ENCODE assay signal across 9 mouse cellular contexts in the genomic region with DNA sequence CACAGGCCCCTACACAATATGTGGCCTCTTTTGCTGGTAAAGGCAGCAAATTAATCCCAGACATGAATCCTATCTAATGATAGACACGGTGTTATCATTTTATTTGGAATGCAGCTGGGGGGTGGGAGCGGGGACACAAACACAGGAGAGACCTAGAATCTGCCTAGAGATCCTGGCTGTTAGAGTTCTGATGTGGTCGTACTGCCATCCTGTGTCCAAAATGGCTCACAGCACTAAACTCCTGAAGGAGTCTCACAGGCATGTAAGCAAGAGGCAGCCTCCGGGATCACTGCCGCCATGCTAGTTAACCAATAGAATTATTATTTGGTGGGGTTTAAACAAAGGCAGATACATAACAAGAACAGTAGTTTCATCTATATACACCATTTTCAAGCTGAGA. TPM values are rescaled to one million over a fixed set of nuclear protein-coding genes. Genes with fewer than 3 reads are reported as not detected.
DNase-seq lines count a peak whose midpoint lies in the region; ATAC-seq and TF ChIP-seq lines count a peak whose summit lies in the region.
"Had no signal": no experiment of that assay in that cellular context is flagged by ENCODE, and none has a peak within 500 bp of the region (broad histone marks: within the 10 kb centered on the region; RNA-seq: fewer than 3 reads in every experiment).

No protein-coding gene starts in this region.

- intact Hi-C loops in heart, adult 2 months (cut with DNase I), result loop anchor here (10.0 kb wide), 1 partner anchor 270 kb away; no protein-coding TSS in a partner anchor
- intact Hi-C loops in left cerebral cortex, postnatal 36 days (cut with DNase I), result loop anchor here (5.0 to 10.0 kb wide), 6 partner anchors 82 to 890 kb away; partner anchors contain the start of gene Tnr

- no peak overlapping the region for H3K4me3 ChIP-seq in heart, adult 2 months
- H3K4me3 ChIP-seq in heart, embryonic 10.5 days, result no peak overlapping the region
- H3K4me3 ChIP-seq in forebrain, embryonic 10.5 days, result no peak overlapping the region
- no peak overlapping the region for H3K4me3 ChIP-seq in midbrain, postnatal 0 days (ENCODE audit: low read depth, low read length)
- H3K4me3 ChIP-seq: lung, embryonic 15.5 days had no signal

- no peak overlapping the region for H3K27ac ChIP-seq in heart, adult 2 months
- H3K27ac ChIP-seq in heart, embryonic 10.5 days, result no peak overlapping the region
- no peak overlapping the region for H3K27ac ChIP-seq in forebrain, embryonic 10.5 days
- no peak overlapping the region for H3K27ac ChIP-seq in midbrain, postnatal 0 days (ENCODE audit: low read depth, low read length)
- H3K27ac ChIP-seq: lung, embryonic 15.5 days had no signal

- H3K9ac ChIP-seq in heart, adult 2 months (ENCODE audit: low read depth, low read length), result no peak overlapping the region
- no peak overlapping the region for H3K9ac ChIP-seq in midbrain, postnatal 0 days (replicated peaks; ENCODE audit: low read length, poor library complexity, severe bottlenecking)
- H3K9ac ChIP-seq: lung, embryonic 15.5 days had no signal

- H3K9me3 ChIP-seq in heart, embryonic 10.5 days, result no peaks in the 10 kb centered on the region
- no peaks in the 10 kb centered on the region for H3K9me3 ChIP-seq in forebrain, embryonic 10.5 days
- H3K9me3 ChIP-seq in midbrain, postnatal 0 days (ENCODE audit: low read length), result no peaks in the 10 kb centered on the region
- H3K9me3 ChIP-seq: lung, embryonic 15.5 days had no signal

- peak overlapping the region; percentile 30; the same call in 1 of the 2 replicates for H3K4me2 ChIP-seq in midbrain, postnatal 0 days (ENCODE audit: low read depth, low read length, poor library complexity, severe bottlenecking)
- H3K4me2 ChIP-seq: lung, embryonic 15.5 days had no signal

- 11% methylated on average over 5 of the region's 5 CpGs for WGBS in heart, adult 2 months
- 20% methylated on average over 5 of the region's 5 CpGs for WGBS in heart, embryonic 10.5 days
- 23% methylated on average over 5 of the region's 5 CpGs for WGBS in forebrain, embryonic 10.5 days
- 6% methylated on average over 5 of the region's 5 CpGs for WGBS in midbrain, postnatal 0 days

- peak; percentile 87 for ATAC-seq in midbrain, postnatal 0 days (ENCODE audit: low FRiP score)

- no peaks in the 10 kb centered on the region for H3K4me1 ChIP-seq in heart, adult 2 months (ENCODE audit: control insufficient read depth, insufficient read depth, low read length)
- H3K4me1 ChIP-seq in heart, embryonic 10.5 days, result no peaks in the 10 kb centered on the region
- H3K4me1 ChIP-seq in forebrain, embryonic 10.5 days, result no peaks in the 10 kb centered on the region; the same call in 1 of the 2 replicates
- H3K4me1 ChIP-seq in midbrain, postnatal 0 days (ENCODE audit: insufficient read depth, low read length), result no peaks in the 10 kb centered on the region
- H3K4me1 ChIP-seq: lung, embryonic 15.5 days had no signal

- H3K36me3 ChIP-seq in heart, adult 2 months (ENCODE audit: control insufficient read depth, insufficient read depth, low read length), result no peaks in the 10 kb centered on the region
- H3K36me3 ChIP-seq in heart, embryonic 10.5 days, result no peaks in the 10 kb centered on the region
- H3K36me3 ChIP-seq in forebrain, embryonic 10.5 days (replicated peaks), result no peaks in the 10 kb centered on the region
- no peaks in the 10 kb centered on the region for H3K36me3 ChIP-seq in midbrain, postnatal 0 days (ENCODE audit: insufficient read depth, low read length)
- H3K36me3 ChIP-seq: lung, embryonic 15.5 days had no signal

- no peaks in the 10 kb centered on the region for H3K79me2 ChIP-seq in heart, adult 2 months (replicated peaks; ENCODE audit: control insufficient read depth, insufficient read depth, low read length)

- TF ChIP-seq POLR2A in heart, adult 2 months (IDR thresholded peaks at IDR 0.05; ENCODE audit: insufficient read depth, low read depth, low read length), result no peak

- peak in 1 of 2 experiments; percentile 21 for DNase-seq in heart, adult 2 months
- no peak for DNase-seq in heart, embryonic 10.5 days (ENCODE audit: low spot score)
- DNase-seq in adipocyte (ENCODE audit: low spot score), result peak; percentile 73
- peak; percentile 44 for DNase-seq in forebrain, embryonic 10.5 days (ENCODE audit: extremely low spot score, low spot score)
- DNase-seq in induced T-regulatory cell, adult 2 months (ENCODE audit: low read depth), result peak; percentile 46
- peak; percentile 45 to 46 for DNase-seq in left cerebral cortex, postnatal 36 days (ENCODE audit: low spot score in 2 of 2)
- peak; percentile 85 for DNase-seq in midbrain, postnatal 0 days (ENCODE audit: low spot score)
- no peak for DNase-seq in gastrocnemius, postnatal 25 days

- no peak for TF ChIP-seq EP300 in heart, adult 2 months (IDR thresholded peaks at IDR 0.05; ENCODE audit: insufficient read depth, low read depth, low read length)

- H3K27me3 ChIP-seq in heart, adult 2 months (ENCODE audit: control insufficient read depth, insufficient read depth, low read length), result no peaks in the 10 kb centered on the region
- H3K27me3 ChIP-seq in heart, embryonic 10.5 days (ENCODE audit: insufficient read depth, poor library complexity, severe bottlenecking), result no peaks in the 10 kb centered on the region
- no peaks in the 10 kb centered on the region for H3K27me3 ChIP-seq in forebrain, embryonic 10.5 days (ENCODE audit: poor library complexity, severe bottlenecking)
- no peaks in the 10 kb centered on the region for H3K27me3 ChIP-seq in midbrain, postnatal 0 days (ENCODE audit: insufficient read depth, low read length)
- H3K27me3 ChIP-seq: lung, embryonic 15.5 days had no signal

- peak; percentile 59 for TF ChIP-seq CTCF in heart, adult 2 months (IDR thresholded peaks at IDR 0.05)
- peak; percentile 93 for TF ChIP-seq CTCF in midbrain, postnatal 0 days (IDR thresholded peaks at IDR 0.05)

RNA-seq across cellular contexts. Expression of gene Mrps14, which starts 10.5 kb away (rescaled TPM):
- 100 to 1,000 TPM in 1 of 2 experiments, 10 to 100 TPM in 1; 94.6 to 102 TPM for total RNA-seq in heart, adult 2 months (2021)
- polyA plus RNA-seq in heart, adult 2 months (2012; rRNA removed), result 46.2 and 60.7 TPM in 2 replicates
- 195 and 204 TPM in 2 replicates for polyA plus RNA-seq in heart, embryonic 10.5 days (2016; fragmentation: Nextera tagmentation; extraction: Ambion mirVana)
- polyA plus RNA-seq in forebrain, embryonic 10.5 days (2016; fragmentation: Nextera tagmentation; extraction: Ambion mirVana), result 240 and 251 TPM in 2 replicates
- total RNA-seq in left cerebral cortex, postnatal 36 days (2021), result 10 to 100 TPM; 63.1 to 71.3 TPM
- total RNA-seq in midbrain, postnatal 0 days (2014; rRNA removed), result 10.6 and 17.7 TPM in 2 replicates
- 110 and 111 TPM in 2 replicates for polyA plus RNA-seq in midbrain, postnatal 0 days (2015; fragmentation: Nextera tagmentation; extraction: Ambion mirVana)
- total RNA-seq in gastrocnemius, postnatal 25 days (2021), result 10 to 100 TPM; 74.2 to 76.1 TPM

RNA-seq across cellular contexts. Expression of gene Cacybp, which starts 28.2 kb away (rescaled TPM):
- 10 to 100 TPM; 70.5 to 74.2 TPM for total RNA-seq in heart, adult 2 months (2021)
- 6.5 and 13.7 TPM in 2 replicates for polyA plus RNA-seq in heart, adult 2 months (2012; rRNA removed)
- 207 and 292 TPM in 2 replicates for polyA plus RNA-seq in heart, embryonic 10.5 days (2016; fragmentation: Nextera tagmentation; extraction: Ambion mirVana)
- polyA plus RNA-seq in forebrain, embryonic 10.5 days (2016; fragmentation: Nextera tagmentation; extraction: Ambion mirVana), result 361 and 381 TPM in 2 replicates
- 10 to 100 TPM; 83.1 to 88.2 TPM for total RNA-seq in left cerebral cortex, postnatal 36 days (2021)
- 126 and 134 TPM in 2 replicates for total RNA-seq in midbrain, postnatal 0 days (2014; rRNA removed)
- polyA plus RNA-seq in midbrain, postnatal 0 days (2015; fragmentation: Nextera tagmentation; extraction: Ambion mirVana), result 320 and 328 TPM in 2 replicates
- 10 to 100 TPM; 47.4 to 49.6 TPM for total RNA-seq in gastrocnemius, postnatal 25 days (2021)

RNA-seq across cellular contexts. Expression of gene Tnn, which starts 31.1 kb away (rescaled TPM):
- total RNA-seq in heart, adult 2 months (2021), result not detected
- 0.06 TPM in 1 of 2 replicates, not detected in the other for polyA plus RNA-seq in heart, adult 2 months (2012; rRNA removed)
- not detected in 2 replicates for polyA plus RNA-seq in heart, embryonic 10.5 days (2016; fragmentation: Nextera tagmentation; extraction: Ambion mirVana)
- not detected in 2 replicates for polyA plus RNA-seq in forebrain, embryonic 10.5 days (2016; fragmentation: Nextera tagmentation; extraction: Ambion mirVana)
- total RNA-seq in left cerebral cortex, postnatal 36 days (2021), result under 1 TPM; 0.22 to 0.23 TPM
- total RNA-seq in midbrain, postnatal 0 days (2014; rRNA removed), result 0.11 and 0.14 TPM in 2 replicates
- 0.05 TPM in 1 of 2 replicates, not detected in the other for polyA plus RNA-seq in midbrain, postnatal 0 days (2015; fragmentation: Nextera tagmentation; extraction: Ambion mirVana)
- not detected for total RNA-seq in gastrocnemius, postnatal 25 days (2021)

Comparison
In these comparisons a context has a peak if more than half of its experiments do, and no peak if none do; other contexts are left out.
1. DNase-seq: peak in adipocyte (single experiment), forebrain, embryonic 10.5 days (single experiment), induced T-regulatory cell, adult 2 months (single experiment), left cerebral cortex, postnatal 36 days (2 of 2) and midbrain, postnatal 0 days (single experiment); none in heart, embryonic 10.5 days (single experiment) and gastrocnemius, postnatal 25 days (single experiment).